Mouse (Mus musculus) kidney, postnatal 0 days (tissue): Measurements from ENCODE around the gene Sytl2. TPM values are rescaled to one million over a fixed set of nuclear protein-coding genes. Genes with fewer than 3 reads are reported as not detected.

Experiments
- ATAC-seq: fragments of 200-750 bp; cut with Nextera tagmentation; replicated peaks from 2 replicates; pipeline ENCODE4 v1.8.0; 2017; ENCODE audit warnings: low read depth, moderate number of reproducible peaks, moderate TSS enrichment, moderate library complexity; ENCODE audit not compliant: low FRiP score
- DNase-seq: peaks from one replicate; pipeline ENCODE4 v3.0.0-alpha.2; 2016; ENCODE audit warnings: low spot score
- H3K27ac ChIP-seq: fragments of 300-500 bp; sonication (generic); 2 replicates; pipeline ENCODE4 v1.5.1; 2014; ENCODE audit warnings: mild to moderate bottlenecking
- H3K27me3 ChIP-seq: fragments of 300-500 bp; sonication (generic); 2 replicates; pipeline ENCODE4 v1.6.1; 2014; ENCODE audit warnings: low read length, mixed read lengths; ENCODE audit not compliant: insufficient read depth
- H3K36me3 ChIP-seq: fragments of 300-500 bp; sonication (generic); 2 replicates; pipeline ENCODE4 v1.6.1; 2014; ENCODE audit warnings: low read length, mixed read lengths; ENCODE audit not compliant: insufficient read depth
- H3K4me1 ChIP-seq: fragments of 300-500 bp; sonication (generic); replicated peaks from 2 replicates; pipeline ENCODE4 v1.6.1; 2014; ENCODE audit warnings: antibody characterized with exemption, low read length, mixed read lengths; ENCODE audit not compliant: insufficient read depth
- H3K4me2 ChIP-seq: fragments of 300-500 bp; sonication (generic); 2 replicates; pipeline ENCODE4 v1.6.1; 2014; ENCODE audit warnings: mild to moderate bottlenecking, low read length, moderate library complexity, mixed read lengths
- H3K4me3 ChIP-seq: fragments of 300-500 bp; sonication (generic); replicated peaks from 2 replicates; pipeline ENCODE4 v1.5.1; 2014; ENCODE audit warnings: low read depth, low read length
- H3K9ac ChIP-seq: fragments of 300-500 bp; sonication (generic); 2 replicates; pipeline ENCODE4 v1.6.1; 2014; ENCODE audit warnings: low read depth, low read length
- H3K9me3 ChIP-seq: fragments of 300-500 bp; sonication (generic); replicated peaks from 2 replicates; pipeline ENCODE4 v1.6.1; 2016; ENCODE audit warnings: low read length, inconsistent platforms, mixed read lengths
- CTCF ChIP-seq: IDR thresholded peaks from 2 replicates; pipeline ENCODE4 v1.5.1; 2016; ENCODE audit warnings: antibody characterized with exemption, low read depth, mild to moderate bottlenecking, moderate library complexity
- WGBS: fragments of 180-500 bp; shearing (Covaris S2); extraction: QIAGEN DNeasy Blood & Tissue Kit; methylation state at CpG from one replicate; pipeline ENCODE4 v1.1.7; 2014; 5-methylcytosine and 5-hydroxymethylcytosine counted together
- polyA plus RNA-seq: library from polyadenylated mRNA; unstranded; fragments of >200 nt; fragmentation: Nextera tagmentation; extraction: Ambion mirVana; gene quantifications from 2 replicates; pipeline ENCODE4 v1.2.1, GENCODE M21; 2015

The Sytl2 gene
- polyA plus RNA-seq, 1 experiment from 2014 or later = 16.5 TPM

GRCm38 (mm10) chr7:90354229-90354604 lies 52.2 kb downstream of the Sytl2 start:
- H3K4me1 ChIP-seq = no peaks in the 10 kb centered on the region
- WGBS = 90% methylated on average over 2 of the region's 2 CpGs
- H3K4me2 ChIP-seq = no peak overlapping the region
- DNase-seq (no peak), ATAC-seq (no peak)
- TF ChIP-seq CTCF = no peak
- no peaks in the 10 kb centered on the region for H3K9me3 ChIP-seq
- no peak overlapping the region for H3K27ac ChIP-seq
- no peaks in the 10 kb centered on the region for H3K27me3 ChIP-seq
- H3K36me3 ChIP-seq = 0 out of 2 replicates have a peak, but pooled peaks cover 3% of the 10 kb centered on the region
- H3K4me3 ChIP-seq = no peak overlapping the region
- no peak overlapping the region for H3K9ac ChIP-seq

- DNase-seq = no peak
- Histone ChIP-seq H3K27ac (no peak overlapping the region), H3K9ac (no peak overlapping the region), H3K4me1 (no peaks in the 10 kb centered on the region), H3K9me3 (no peaks in the 10 kb centered on the region), H3K4me3 (no peak overlapping the region), H3K36me3 (0 out of 2 replicates have a peak, but pooled peaks cover 3% of the 10 kb centered on the region), H3K4me2 (no peak overlapping the region), H3K27me3 (no peaks in the 10 kb centered on the region)
- ATAC-seq = no peak
- 83% methylated on average over 3 of the region's 3 CpGs for WGBS
- no peak for TF ChIP-seq CTCF
Observed at GRCm38 (mm10) chr7:90355454-90355853, 53.4 kb downstream of the Sytl2 start.

- ATAC-seq = no peak
- 0 out of 2 replicates have a peak, but pooled peaks cover 3% of the 10 kb centered on the region for H3K36me3 ChIP-seq
- no peaks in the 10 kb centered on the region for H3K4me1 ChIP-seq
- TF ChIP-seq CTCF = no peak
- no peaks in the 10 kb centered on the region for H3K27me3 ChIP-seq
- H3K4me2 ChIP-seq = no peak overlapping the region
- H3K4me3 ChIP-seq = no peak overlapping the region
- DNase-seq = no peak
- 55% methylated on average over 2 of the region's 2 CpGs for WGBS
- H3K27ac ChIP-seq = no peak overlapping the region
- no peaks in the 10 kb centered on the region for H3K9me3 ChIP-seq
- H3K9ac ChIP-seq = no peak overlapping the region
Observed at GRCm38 (mm10) chr7:90355995-90356394, 53.9 kb downstream of the Sytl2 start.

GRCm38 (mm10) chr7:90362788-90363187 lies 60.7 kb downstream of the Sytl2 start:
- ATAC-seq = no peak

GRCm38 (mm10) chr7:90370071-90370851 lies 68.2 kb downstream of the Sytl2 start:
- no peaks in the 10 kb centered on the region for H3K4me1 ChIP-seq
- no peaks in the 10 kb centered on the region for H3K36me3 ChIP-seq
- H3K27ac ChIP-seq = no peak overlapping the region
- H3K9ac ChIP-seq = no peak overlapping the region
- DNase-seq (peak; percentile 32), ATAC-seq (no peak)
- no peaks in the 10 kb centered on the region for H3K9me3 ChIP-seq
- H3K27me3 ChIP-seq = no peaks in the 10 kb centered on the region
- TF ChIP-seq CTCF = no peak
- 68% methylated on average over 6 of the region's 6 CpGs for WGBS
- no peak overlapping the region for H3K4me3 ChIP-seq
- no peak overlapping the region for H3K4me2 ChIP-seq

More at GRCm38 (mm10) chr7:90362788-90363187, 60.7 kb downstream of the Sytl2 start:
- no peak overlapping the region for H3K4me3 ChIP-seq
- no peak overlapping the region for H3K9ac ChIP-seq
- no peak for TF ChIP-seq CTCF
- no peaks in the 10 kb centered on the region for H3K4me1 ChIP-seq
- WGBS = 55% methylated on average over 7 of the region's 7 CpGs
- H3K36me3 ChIP-seq = no peaks in the 10 kb centered on the region
- no peaks in the 10 kb centered on the region for H3K27me3 ChIP-seq
- no peaks in the 10 kb centered on the region for H3K9me3 ChIP-seq
- no peak overlapping the region for H3K4me2 ChIP-seq
- no peak overlapping the region for H3K27ac ChIP-seq
- DNase-seq = no peak

GRCm38 (mm10) chr7:90372804-90373203 lies 70.8 kb downstream of the Sytl2 start:
- Histone ChIP-seq H3K4me1 (no peaks in the 10 kb centered on the region), H3K27me3 (no peaks in the 10 kb centered on the region), H3K27ac (peak overlapping the region; percentile 36; the same call in 1 of the 2 replicates), H3K4me3 (no peak overlapping the region), H3K36me3 (no peaks in the 10 kb centered on the region), H3K9me3 (no peaks in the 10 kb centered on the region), H3K9ac (no peak overlapping the region), H3K4me2 (no peak overlapping the region)
- no peak for TF ChIP-seq CTCF
- DNase-seq (peak; percentile 68), ATAC-seq (no peak)
- WGBS = 58% methylated on average over 4 of the region's 4 CpGs
